Mouse (Mus musculus) left cerebral cortex, adult 11 months (tissue): Measurements from ENCODE around the gene Gm3250.
"Not testable (repeated sequence)": the region's sequence is repeated elsewhere in the genome, so short reads cannot be mapped to it uniquely, and the experiment has no call there.

Source experiments
- DNase-seq: peaks from one replicate; pipeline ENCODE4 v3.0.0; 2022; ENCODE audit warnings: low spot score

Gm3250 gene

GRCm38 (mm10) chr10:77750686-77751085 is 31.7 kb downstream of the Gm3250 start:
- not testable (repeated sequence) for DNase-seq

- not testable (repeated sequence) for DNase-seq
Observed at GRCm38 (mm10) chr10:77741924-77742688, 40.2 kb downstream of the Gm3250 start, which contains the start of gene Gm18596. Gene Gm18596, minus strand, starts transcription at chr10:77742638.

- no peak for DNase-seq
Observed at GRCm38 (mm10) chr10:77738929-77739328, 43.4 kb downstream of the Gm3250 start.

GRCm38 (mm10) chr10:77735928-77736327 is 46.4 kb downstream of the Gm3250 start:
- no peak for DNase-seq
